Mouse (Mus musculus) G1E (cell line): ENCODE data around the gene Mars2. TPM values are rescaled to one million over a fixed set of nuclear protein-coding genes. Genes with fewer than 3 reads are reported as not detected.

Experiments used
- ATAC-seq: 2 replicates; pipeline ENCODE4 v1.8.0; 2016; ENCODE audit warnings: mild to moderate bottlenecking; ENCODE audit not compliant: insufficient number of reproducible peaks, poor library complexity, low FRiP score, severe bottlenecking; ENCODE audit errors: extremely low read depth
- DNase-seq: peaks from one replicate; pipeline ENCODE4 v3.0.0; 2012; ENCODE audit warnings: low spot score
- H3K27me3 ChIP-seq: 2 replicates; pipeline ENCODE4 v1.6.1; 2012; ENCODE audit warnings: mild to moderate bottlenecking, low read length, inconsistent platforms; ENCODE audit not compliant: insufficient read depth
- H3K36me3 ChIP-seq: replicated peaks from 2 replicates; pipeline ENCODE3; 2012; ENCODE audit warnings: mild to moderate bottlenecking, inconsistent platforms
- H3K4me1 ChIP-seq: 2 replicates; pipeline ENCODE4 v1.6.1; 2012; ENCODE audit warnings: low read depth, low read length, inconsistent platforms, mixed read lengths; ENCODE audit not compliant: insufficient read depth
- H3K4me3 ChIP-seq: 2 replicates; pipeline ENCODE4 v1.5.1; 2012; ENCODE audit warnings: low read depth, mild to moderate bottlenecking, inconsistent platforms, low read length, moderate library complexity, mixed read lengths
- H3K9me3 ChIP-seq: replicated peaks from 2 replicates; pipeline ENCODE4 v1.6.1; 2012; ENCODE audit warnings: inconsistent platforms
- CTCF ChIP-seq: IDR thresholded peaks from 2 replicates; pipeline ENCODE4 v1.5.1; 2012; ENCODE audit warnings: low read depth, low read length, inconsistent platforms, mixed read lengths
- GATA1 ChIP-seq: IDR thresholded peaks from 2 replicates; pipeline ENCODE4 v1.6.1; 2012; ENCODE audit warnings: borderline replicate concordance, low read length, inconsistent platforms, mixed read lengths
- GATA2 ChIP-seq: IDR thresholded peaks from 2 replicates; pipeline ENCODE4 v1.6.1; 2012; ENCODE audit warnings: low read depth, low read length, inconsistent platforms, borderline replicate concordance
- POLR2AphosphoS5 ChIP-seq: IDR thresholded peaks from 2 replicates; pipeline ENCODE4 v1.6.1; 2012; ENCODE audit warnings: low read depth, low read length, inconsistent platforms; ENCODE audit not compliant: insufficient replicate concordance
- TAL1 ChIP-seq: conservative IDR thresholded peaks from 2 replicates; pipeline ENCODE4 v1.6.1; 2012; ENCODE audit warnings: low read depth, low read length, inconsistent platforms, mixed read lengths
- polyA plus RNA-seq: library from polyadenylated mRNA; stranded (reverse); fragments of >175 nt; gene quantifications from 2 replicates; pipeline ENCODE4 v1.2.3, GENCODE M21; 2012
- total RNA-seq, 2 experiments: library from RNA; stranded (forward) in 1 of 2; stranded (reverse) in 1 of 2; fragments of 200-1000 nt in 1 of 2; fragments of >200 nt in 1 of 2; fragmentation: Nextera tagmentation in 1 of 2; gene quantifications; 2 replicates each; pipeline ENCODE4 v1.2.3; 2014 to 2017

Gene Mars2
- total and polyA plus RNA-seq, 3 experiments, result 3.3 to 13.3 (median 9.6) TPM

DNA sequence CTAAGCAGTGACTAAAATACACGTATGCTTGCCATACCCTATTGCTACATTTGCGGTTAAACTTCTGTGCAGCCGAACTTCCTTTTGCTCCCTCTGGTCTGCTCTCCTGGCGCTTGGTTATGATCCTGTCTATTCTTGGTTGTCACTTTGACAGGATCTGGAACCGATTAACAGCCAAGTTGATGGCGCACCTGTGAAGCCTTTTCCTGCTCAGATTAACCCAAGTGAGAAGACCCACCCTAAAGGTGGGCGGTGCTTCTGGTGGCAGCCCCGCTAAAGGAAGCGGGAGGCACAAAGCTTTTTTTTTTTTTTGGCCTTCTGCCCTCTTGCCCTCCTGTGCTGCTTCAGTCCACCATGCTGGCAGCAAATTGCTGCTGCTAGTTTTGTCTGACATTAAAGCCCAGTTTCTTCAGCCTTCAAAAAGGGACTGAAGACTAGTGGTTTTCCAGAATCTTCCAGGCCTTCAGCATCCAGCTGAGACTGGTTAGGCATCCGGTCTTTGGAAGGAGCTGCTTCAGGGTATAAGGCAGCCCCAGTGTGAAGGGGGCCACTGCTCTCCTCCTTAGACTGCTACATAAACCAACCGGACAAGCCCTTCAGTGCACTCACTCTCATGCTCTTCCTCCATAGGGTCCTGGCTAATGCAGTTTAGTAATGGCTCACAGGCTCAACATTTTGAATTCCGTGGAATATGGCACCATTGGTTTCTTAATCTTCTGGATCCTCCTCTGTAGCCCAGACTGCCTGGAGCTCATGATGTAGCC, 26.6 kb upstream of the Mars2 start:
- H3K27me3 ChIP-seq, result peaks cover 16% of the 10 kb centered on the region
- no peak for ATAC-seq
- H3K4me3 ChIP-seq, result no peak overlapping the region
- TF ChIP-seq GATA2 (no peak), POLR2AphosphoS5 (no peak), GATA1 (no peak), TAL1 (no peak), CTCF (no peak)
- no peaks in the 10 kb centered on the region for H3K9me3 ChIP-seq
- DNase-seq, result no peak
- peaks cover 4% of the 10 kb centered on the region for H3K4me1 ChIP-seq
- H3K36me3 ChIP-seq, result no peaks in the 10 kb centered on the region

- Histone ChIP-seq H3K9me3 (no peaks in the 10 kb centered on the region), H3K27me3 (peaks cover 17% of the 10 kb centered on the region), H3K4me1 (peaks cover 7% of the 10 kb centered on the region), H3K4me3 (no peak overlapping the region), H3K36me3 (no peaks in the 10 kb centered on the region)
- ATAC-seq, result no peak
- DNase-seq, result no peak
- TF ChIP-seq TAL1 (no peak), GATA2 (no peak), CTCF (no peak), POLR2AphosphoS5 (no peak), GATA1 (no peak)
Observed at GRCm38 (mm10) chr1:55211081-55211480, 25.9 kb upstream of the Mars2 start.

DNA sequence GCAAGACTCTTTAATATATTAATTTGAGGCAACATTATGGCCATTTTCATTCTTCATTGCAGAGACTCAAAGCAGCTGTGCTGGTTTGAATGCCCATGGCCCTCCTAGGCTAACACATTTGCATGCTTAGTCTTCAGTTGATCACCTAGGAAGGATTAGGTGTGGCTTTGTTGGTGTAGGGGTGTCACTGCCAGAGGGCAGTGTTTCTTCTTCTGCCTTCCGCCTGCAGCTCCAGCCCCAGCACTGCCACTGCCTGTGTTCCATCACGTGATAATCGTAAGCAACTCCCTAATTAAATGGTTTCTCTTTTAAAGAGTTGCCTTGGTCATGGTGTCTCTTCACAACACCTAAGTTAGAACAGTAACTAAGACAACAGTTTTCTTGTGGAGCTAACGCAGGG, 24.2 kb upstream of the Mars2 start:
- H3K27me3 ChIP-seq, result peaks cover 16% of the 10 kb centered on the region
- H3K4me3 ChIP-seq, result no peak overlapping the region
- no peak for TF ChIP-seq GATA2
- no peak for TF ChIP-seq CTCF
- no peak for TF ChIP-seq GATA1
- no peak for TF ChIP-seq TAL1
- TF ChIP-seq POLR2AphosphoS5, result no peak
- no peaks in the 10 kb centered on the region for H3K36me3 ChIP-seq
- H3K4me1 ChIP-seq, result peaks cover 7% of the 10 kb centered on the region
- DNase-seq (no peak), ATAC-seq (no peak)
- H3K9me3 ChIP-seq, result no peaks in the 10 kb centered on the region

DNA sequence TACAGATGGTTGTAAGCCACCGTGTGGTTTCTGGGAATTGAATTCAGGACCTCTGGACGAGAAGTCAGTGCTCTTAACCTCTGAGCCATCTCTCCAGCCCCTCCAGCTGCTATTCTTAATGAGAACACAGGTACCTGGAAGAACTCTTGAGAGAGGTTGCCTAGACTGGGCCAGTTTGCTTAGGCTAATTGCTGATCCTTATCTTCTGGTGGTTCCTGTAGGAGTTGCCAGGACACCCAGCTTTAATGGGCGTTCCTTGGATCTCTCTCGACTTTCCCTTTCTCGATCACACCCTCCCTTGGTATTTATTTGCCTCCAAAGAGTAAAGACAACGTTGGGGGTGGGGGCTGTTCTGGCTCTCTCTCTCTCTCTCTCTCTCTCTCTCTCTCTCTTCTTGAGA, 23.5 kb upstream of the Mars2 start:
- DNase-seq (no peak), ATAC-seq (no peak)
- no peak for TF ChIP-seq TAL1
- TF ChIP-seq GATA2, result no peak
- no peak for TF ChIP-seq CTCF
- TF ChIP-seq GATA1, result no peak
- no peak for TF ChIP-seq POLR2AphosphoS5
- H3K36me3 ChIP-seq, result no peaks in the 10 kb centered on the region
- no peaks in the 10 kb centered on the region for H3K9me3 ChIP-seq
- H3K4me3 ChIP-seq, result no peak overlapping the region
- peaks cover 7% of the 10 kb centered on the region for H3K4me1 ChIP-seq
- peaks cover 19% of the 10 kb centered on the region for H3K27me3 ChIP-seq

- no peak for DNase-seq
- Histone ChIP-seq H3K9me3 (no peaks in the 10 kb centered on the region), H3K27me3 (peaks cover 19% of the 10 kb centered on the region), H3K4me1 (peaks cover 7% of the 10 kb centered on the region), H3K36me3 (no peaks in the 10 kb centered on the region), H3K4me3 (no peak overlapping the region)
- TF ChIP-seq CTCF (no peak), POLR2AphosphoS5 (no peak), GATA1 (no peak), GATA2 (no peak), TAL1 (no peak)
- ATAC-seq, result no peak
Observed at GRCm38 (mm10) chr1:55213936-55214335, 23.0 kb upstream of the Mars2 start.

GRCm38 (mm10) chr1:55215185-55215813, 21.7 kb upstream of the Mars2 start:
- Histone ChIP-seq H3K36me3 (no peaks in the 10 kb centered on the region), H3K4me3 (no peak overlapping the region), H3K9me3 (no peaks in the 10 kb centered on the region), H3K4me1 (peaks cover 7% of the 10 kb centered on the region), H3K27me3 (peaks cover 23% of the 10 kb centered on the region)
- ATAC-seq, result peak; percentile 94
- DNase-seq, result no peak
- TF ChIP-seq POLR2AphosphoS5 (no peak), GATA2 (no peak), GATA1 (no peak), TAL1 (no peak), CTCF (no peak)
